Mouse (Mus musculus): ENCODE measurements around the gene Zfp239. TPM values are rescaled to one million over a fixed set of nuclear protein-coding genes. Genes with fewer than 3 reads are reported as not detected.

The Zfp239 gene
- polyA plus RNA-seq, 1 experiment from 2014 or later: 16.9 TPM

- no peaks in the 10 kb centered on the region for H3K9me3 ChIP-seq
- peaks cover 9% of the 10 kb centered on the region for H3K4me1 ChIP-seq (replicated peaks)
- no peaks in the 10 kb centered on the region for H3K27me3 ChIP-seq
- WGBS: 78% methylated on average over 9 of the region's 9 CpGs
- H3K27ac ChIP-seq (replicated peaks): no peak overlapping the region
- H3K4me2 ChIP-seq: no peak overlapping the region
- no peak for ATAC-seq (ENCODE audit: low FRiP score, low read depth)
- no peak overlapping the region for H3K4me3 ChIP-seq
- no peak overlapping the region for H3K9ac ChIP-seq
- H3K36me3 ChIP-seq: no peaks in the 10 kb centered on the region
These were observed 39.9 kb downstream of the Zfp239 start for GRCm38 (mm10) chr6:117901510-117902402.

GRCm38 (mm10) chr6:117902556-117902955, 40.7 kb downstream of the Zfp239 start:
- no peak for ATAC-seq (ENCODE audit: low FRiP score, low read depth)
- no peaks in the 10 kb centered on the region for H3K36me3 ChIP-seq
- H3K4me1 ChIP-seq (replicated peaks): peaks cover 9% of the 10 kb centered on the region
- H3K9ac ChIP-seq: no peak overlapping the region
- 81% methylated on average over 4 of the region's 4 CpGs for WGBS
- no peak overlapping the region for H3K4me2 ChIP-seq
- H3K4me3 ChIP-seq: no peak overlapping the region
- H3K27me3 ChIP-seq: no peaks in the 10 kb centered on the region
- no peak overlapping the region for H3K27ac ChIP-seq (replicated peaks)
- H3K9me3 ChIP-seq: no peaks in the 10 kb centered on the region

- H3K27ac ChIP-seq (replicated peaks): no peak overlapping the region
- no peak for ATAC-seq (ENCODE audit: low FRiP score, low read depth)
- H3K4me2 ChIP-seq: no peak overlapping the region
- peaks cover 22% of the 10 kb centered on the region for H3K4me1 ChIP-seq (replicated peaks)
- 83% methylated on average over 3 of the region's 3 CpGs for WGBS
- H3K36me3 ChIP-seq: no peaks in the 10 kb centered on the region
- no peaks in the 10 kb centered on the region for H3K9me3 ChIP-seq
- H3K4me3 ChIP-seq: no peak overlapping the region
- H3K27me3 ChIP-seq: no peaks in the 10 kb centered on the region
- no peak overlapping the region for H3K9ac ChIP-seq
These were observed 41.9 kb downstream of the Zfp239 start for GRCm38 (mm10) chr6:117903836-117904235.

- ATAC-seq (ENCODE audit: low FRiP score, low read depth): no peak
- Histone ChIP-seq H3K27ac (replicated peaks) (peak overlapping the region; percentile 77), H3K4me3 (peak overlapping the region; percentile 100), H3K27me3 (no peaks in the 10 kb centered on the region), H3K4me2 (peak overlapping the region; percentile 62), H3K4me1 (replicated peaks) (peaks cover 26% of the 10 kb centered on the region), H3K9me3 (no peaks in the 10 kb centered on the region), H3K9ac (peak overlapping the region; percentile 53), H3K36me3 (no peaks in the 10 kb centered on the region)
- WGBS: 30% methylated on average over 4 of the region's 4 CpGs
These were observed 43.5 kb downstream of the Zfp239 start for GRCm38 (mm10) chr6:117905260-117905930.

- ATAC-seq (ENCODE audit: low FRiP score, low read depth): peak; percentile 46
- Histone ChIP-seq H3K36me3 (no peaks in the 10 kb centered on the region), H3K4me2 (peak overlapping the region; percentile 62), H3K4me3 (peak overlapping the region; percentile 100), H3K27ac (replicated peaks) (peak overlapping the region; percentile 77), H3K27me3 (no peaks in the 10 kb centered on the region), H3K9me3 (no peaks in the 10 kb centered on the region), H3K9ac (peak overlapping the region; percentile 53), H3K4me1 (replicated peaks) (peaks cover 26% of the 10 kb centered on the region)
- WGBS: under 1% methylated on average over 25 of the region's 25 CpGs
These were observed 44.2 kb downstream of the Zfp239 start for GRCm38 (mm10) chr6:117906015-117906531.

- under 1% methylated on average over 57 of the region's 68 CpGs for WGBS
These were observed 44.8 kb downstream of the Zfp239 start for GRCm38 (mm10) chr6:117906590-117907271.

GRCm38 (mm10) chr6:117907301-117907978, 45.5 kb downstream of the Zfp239 start:
- Histone ChIP-seq H3K4me2 (peak overlapping the region; percentile 100), H3K36me3 (no peaks in the 10 kb centered on the region), H3K4me3 (peak overlapping the region; percentile 100), H3K27me3 (no peaks in the 10 kb centered on the region), H3K4me1 (replicated peaks) (peaks cover 26% of the 10 kb centered on the region), H3K27ac (replicated peaks) (peak overlapping the region; percentile 97), H3K9ac (peak overlapping the region; percentile 95), H3K9me3 (no peaks in the 10 kb centered on the region)
- under 1% methylated on average over 65 of the region's 77 CpGs for WGBS
- peak; percentile 24 for ATAC-seq (ENCODE audit: low FRiP score, low read depth)

More at GRCm38 (mm10) chr6:117906590-117907271, 44.8 kb downstream of the Zfp239 start:
- ATAC-seq (ENCODE audit: low FRiP score, low read depth): peak; percentile 99
- Histone ChIP-seq H3K4me1 (replicated peaks) (peaks cover 26% of the 10 kb centered on the region), H3K4me2 (peak overlapping the region; percentile 100), H3K4me3 (peak overlapping the region; percentile 100), H3K36me3 (no peaks in the 10 kb centered on the region), H3K9ac (peak overlapping the region; percentile 95), H3K27ac (replicated peaks) (peak overlapping the region; percentile 97), H3K9me3 (no peaks in the 10 kb centered on the region), H3K27me3 (no peaks in the 10 kb centered on the region)

GRCm38 (mm10) chr6:117907979-117908355, 46.1 kb downstream of the Zfp239 start:
- Histone ChIP-seq H3K9ac (peak overlapping the region; percentile 95), H3K4me2 (peak overlapping the region; percentile 100), H3K36me3 (no peaks in the 10 kb centered on the region), H3K4me3 (peak overlapping the region; percentile 100), H3K27ac (replicated peaks) (peak overlapping the region; percentile 97; the same call in 1 of the 2 replicates), H3K27me3 (no peaks in the 10 kb centered on the region), H3K9me3 (no peaks in the 10 kb centered on the region), H3K4me1 (replicated peaks) (peaks cover 26% of the 10 kb centered on the region)
- WGBS: under 1% methylated on average over 26 of the region's 26 CpGs
- ATAC-seq (ENCODE audit: low FRiP score, low read depth): no peak

GRCm38 (mm10) chr6:117908424-117908900, 46.6 kb downstream of the Zfp239 start:
- Histone ChIP-seq H3K36me3 (no peaks in the 10 kb centered on the region), H3K4me2 (peak overlapping the region; percentile 100), H3K4me1 (replicated peaks) (peaks cover 26% of the 10 kb centered on the region), H3K4me3 (peak overlapping the region; percentile 100), H3K27ac (replicated peaks) (no peak overlapping the region), H3K27me3 (no peaks in the 10 kb centered on the region), H3K9me3 (no peaks in the 10 kb centered on the region), H3K9ac (peak overlapping the region; percentile 95; the same call in 1 of the 2 replicates)
- 2% methylated on average over 14 of the region's 14 CpGs for WGBS
- no peak for ATAC-seq (ENCODE audit: low FRiP score, low read depth)

- no peak overlapping the region for H3K9ac ChIP-seq
- no peaks in the 10 kb centered on the region for H3K27me3 ChIP-seq
- no peak for ATAC-seq (ENCODE audit: low FRiP score, low read depth)
- no peaks in the 10 kb centered on the region for H3K9me3 ChIP-seq
- 87% methylated on average over 6 of the region's 6 CpGs for WGBS
- H3K36me3 ChIP-seq: no peaks in the 10 kb centered on the region
- peaks cover 25% of the 10 kb centered on the region for H3K4me1 ChIP-seq (replicated peaks)
- H3K4me3 ChIP-seq: no peak overlapping the region
- H3K4me2 ChIP-seq: no peak overlapping the region
- H3K27ac ChIP-seq (replicated peaks): no peak overlapping the region
These were observed 48.3 kb downstream of the Zfp239 start for GRCm38 (mm10) chr6:117910120-117910661.

- ATAC-seq (ENCODE audit: low FRiP score, low read depth): no peak
- Histone ChIP-seq H3K36me3 (no peaks in the 10 kb centered on the region), H3K4me3 (no peak overlapping the region), H3K4me2 (no peak overlapping the region), H3K27me3 (no peaks in the 10 kb centered on the region), H3K9ac (no peak overlapping the region), H3K27ac (replicated peaks) (no peak overlapping the region), H3K9me3 (no peaks in the 10 kb centered on the region), H3K4me1 (replicated peaks) (peaks cover 36% of the 10 kb centered on the region)
These were observed 52.6 kb downstream of the Zfp239 start for GRCm38 (mm10) chr6:117914541-117914940.
